Mouse (Mus musculus) bone marrow macrophage, adult 2 months (primary cell): ENCODE results near the gene Mical3.

Source experiments
- CTCF ChIP-seq: IDR thresholded peaks from 2 replicates; pipeline ENCODE4 v1.5.1; 2012; ENCODE audit warnings: low read depth, mild to moderate bottlenecking, low read length, moderate library complexity
- POLR2A ChIP-seq: IDR thresholded peaks from 2 replicates; pipeline ENCODE4 v1.6.1; 2012; ENCODE audit warnings: mild to moderate bottlenecking, low read depth, low read length, borderline replicate concordance

- TF ChIP-seq POLR2A (no peak), CTCF (no peak)
Observed at GRCm38 (mm10) chr6:120901776-120902645, 228.8 kb downstream of the Mical3 start.
